Mouse (Mus musculus) hindbrain, embryonic 11.5 days (tissue): ENCODE measurements around the gene Sept9. TPM values are rescaled to one million over a fixed set of nuclear protein-coding genes. Genes with fewer than 3 reads are reported as not detected.

Source experiments
- ATAC-seq: fragments of 200-750 bp; cut with Nextera tagmentation; 2 replicates; pipeline ENCODE4 v1.8.0; 2017; ENCODE audit warnings: mild to moderate bottlenecking, moderate TSS enrichment, moderate library complexity; ENCODE audit not compliant: low FRiP score
- DNase-seq: peaks from one replicate; pipeline ENCODE4 v3.0.0-alpha.2; 2015; ENCODE audit warnings: low spot score
- H3K27ac ChIP-seq: fragments of 300-500 bp; sonication (generic); 2 replicates; pipeline ENCODE4 v1.5.1; 2014; ENCODE audit warnings: mild to moderate bottlenecking, low read depth, low read length
- H3K27me3 ChIP-seq: fragments of 300-500 bp; sonication (generic); 2 replicates; pipeline ENCODE4 v1.6.1; 2014; ENCODE audit warnings: mild to moderate bottlenecking, low read length, moderate library complexity, mixed read lengths; ENCODE audit not compliant: control insufficient read depth, insufficient read depth
- H3K36me3 ChIP-seq: fragments of 300-500 bp; sonication (generic); 2 replicates; pipeline ENCODE4 v1.6.1; 2014; ENCODE audit warnings: mild to moderate bottlenecking, low read length, moderate library complexity, mixed read lengths; ENCODE audit not compliant: control insufficient read depth, insufficient read depth
- H3K4me1 ChIP-seq: fragments of 300-500 bp; sonication (generic); replicated peaks from 2 replicates; pipeline ENCODE4 v1.6.1; 2014; ENCODE audit warnings: low read length, mixed read lengths; ENCODE audit not compliant: control insufficient read depth, insufficient read depth
- H3K4me2 ChIP-seq: fragments of 300-500 bp; sonication (generic); replicated peaks from 2 replicates; pipeline ENCODE4 v1.6.1; 2014; ENCODE audit warnings: mild to moderate bottlenecking, low read depth, low read length
- H3K4me3 ChIP-seq: fragments of 300-500 bp; sonication (generic); 2 replicates; pipeline ENCODE4 v1.5.1; 2014; ENCODE audit warnings: low read depth, low read length
- H3K9ac ChIP-seq: fragments of 300-500 bp; sonication (generic); 2 replicates; pipeline ENCODE4 v1.6.1; 2014; ENCODE audit warnings: low read depth, low read length
- H3K9me3 ChIP-seq: fragments of 300-500 bp; sonication (generic); 2 replicates; pipeline ENCODE4 v1.6.1; 2016; ENCODE audit warnings: low read length; ENCODE audit not compliant: control insufficient read depth
- WGBS: fragments of 180-500 bp; shearing (Covaris S2); extraction: QIAGEN DNeasy Blood & Tissue Kit; methylation state at CpG from one replicate; pipeline ENCODE4 v1.1.7; 2014; 5-methylcytosine and 5-hydroxymethylcytosine counted together
- polyA plus RNA-seq: library from polyadenylated mRNA; unstranded; fragments of >200 nt; fragmentation: Nextera tagmentation; extraction: Ambion mirVana; gene quantifications from 2 replicates; pipeline ENCODE4 v1.2.1, GENCODE M21; 2014

The Sept9 gene
- polyA plus RNA-seq, 1 experiment from 2014 or later = 126 TPM

GRCm38 (mm10) chr11:117309108-117309917, 109.9 kb downstream of the Sept9 start:
- no peak overlapping the region for H3K4me3 ChIP-seq
- DNase-seq = no peak
- no peaks in the 10 kb centered on the region for H3K36me3 ChIP-seq
- H3K9me3 ChIP-seq = no peaks in the 10 kb centered on the region
- no peaks in the 10 kb centered on the region; the same call in 1 of the 2 replicates for H3K27me3 ChIP-seq
- H3K27ac ChIP-seq = peak overlapping the region; percentile 54; the same call in 1 of the 2 replicates
- ATAC-seq = no peak
- no peak overlapping the region for H3K4me2 ChIP-seq
- peaks cover 2% of the 10 kb centered on the region; the same call in 1 of the 2 replicates for H3K4me1 ChIP-seq
- 65% methylated on average over 17 of the region's 17 CpGs for WGBS
- H3K9ac ChIP-seq = no peak overlapping the region

GRCm38 (mm10) chr11:117309918-117310287, 110.4 kb downstream of the Sept9 start:
- Histone ChIP-seq H3K9ac (no peak overlapping the region), H3K27me3 (no peaks in the 10 kb centered on the region; the same call in 1 of the 2 replicates), H3K4me3 (no peak overlapping the region), H3K27ac (no peak overlapping the region), H3K4me1 (peaks cover 2% of the 10 kb centered on the region; the same call in 1 of the 2 replicates), H3K4me2 (no peak overlapping the region), H3K9me3 (no peaks in the 10 kb centered on the region), H3K36me3 (no peaks in the 10 kb centered on the region)
- 77% methylated on average over 3 of the region's 3 CpGs for WGBS
- ATAC-seq (no peak), DNase-seq (no peak)

DNA sequence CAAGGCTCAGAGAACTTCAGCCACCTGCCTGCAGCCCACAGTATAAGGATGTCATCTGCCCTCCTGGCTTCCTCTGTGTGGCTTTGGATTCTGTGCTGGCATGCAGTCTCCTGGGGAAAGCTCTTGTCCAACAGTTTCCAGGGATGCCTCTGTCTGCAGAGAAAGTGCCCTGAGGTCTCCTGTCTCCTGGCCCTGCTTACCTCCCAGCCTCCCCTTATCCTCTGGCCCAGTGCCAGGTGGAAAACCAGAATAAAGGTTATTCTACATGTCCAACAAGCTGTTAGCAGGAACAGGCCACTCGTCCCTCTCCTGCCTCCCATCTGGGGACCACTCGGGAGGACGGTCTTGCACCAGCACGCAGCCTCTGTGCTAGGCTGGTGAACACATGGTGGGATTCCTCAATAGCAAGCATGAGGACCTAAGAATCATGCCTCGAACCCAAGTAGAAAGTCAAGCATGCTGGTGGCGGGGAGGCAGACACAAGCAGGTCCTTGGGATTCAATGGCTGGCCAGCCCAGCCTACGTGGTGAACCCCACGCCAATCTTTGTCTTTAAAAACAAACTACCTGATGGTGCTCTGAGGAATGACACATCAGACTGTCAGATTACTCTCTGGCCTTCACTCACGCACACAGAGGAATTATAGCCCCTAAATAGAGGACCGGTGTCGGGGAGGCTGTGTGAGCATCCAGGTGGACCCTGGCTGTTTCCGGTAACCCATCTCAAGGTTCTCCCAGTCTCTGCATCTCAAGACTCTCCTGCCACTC, 111.1 kb downstream of the Sept9 start:
- Histone ChIP-seq H3K9me3 (no peaks in the 10 kb centered on the region), H3K9ac (no peak overlapping the region), H3K4me2 (no peak overlapping the region), H3K27ac (no peak overlapping the region), H3K36me3 (no peaks in the 10 kb centered on the region), H3K27me3 (no peaks in the 10 kb centered on the region; the same call in 1 of the 2 replicates), H3K4me3 (no peak overlapping the region), H3K4me1 (peaks cover 2% of the 10 kb centered on the region; the same call in 1 of the 2 replicates)
- DNase-seq (no peak), ATAC-seq (no peak)
- 87% methylated on average over 12 of the region's 12 CpGs for WGBS

- Histone ChIP-seq H3K4me3 (no peak overlapping the region), H3K4me1 (peaks cover 2% of the 10 kb centered on the region; the same call in 1 of the 2 replicates), H3K9me3 (no peaks in the 10 kb centered on the region), H3K27me3 (no peaks in the 10 kb centered on the region; the same call in 1 of the 2 replicates), H3K9ac (no peak overlapping the region), H3K4me2 (no peak overlapping the region), H3K27ac (no peak overlapping the region), H3K36me3 (no peaks in the 10 kb centered on the region)
- WGBS = 83% methylated on average over 15 of the region's 15 CpGs
- ATAC-seq = no peak
- DNase-seq = no peak
Observed at GRCm38 (mm10) chr11:117311127-117311800, 111.8 kb downstream of the Sept9 start.

- no peak overlapping the region for H3K4me3 ChIP-seq
- 0 out of 2 replicates have a peak overlapping the region, but pooled peaks have one; percentile 30 for H3K27ac ChIP-seq
- H3K27me3 ChIP-seq = no peaks in the 10 kb centered on the region; the same call in 1 of the 2 replicates
- no peak overlapping the region for H3K4me2 ChIP-seq
- 74% methylated on average over 23 of the region's 23 CpGs for WGBS
- ATAC-seq (no peak), DNase-seq (no peak)
- H3K9me3 ChIP-seq = no peaks in the 10 kb centered on the region
- no peak overlapping the region for H3K9ac ChIP-seq
- H3K36me3 ChIP-seq = no peaks in the 10 kb centered on the region
- peaks cover 10% of the 10 kb centered on the region for H3K4me1 ChIP-seq
Observed at GRCm38 (mm10) chr11:117312028-117312901, 112.8 kb downstream of the Sept9 start.

DNA sequence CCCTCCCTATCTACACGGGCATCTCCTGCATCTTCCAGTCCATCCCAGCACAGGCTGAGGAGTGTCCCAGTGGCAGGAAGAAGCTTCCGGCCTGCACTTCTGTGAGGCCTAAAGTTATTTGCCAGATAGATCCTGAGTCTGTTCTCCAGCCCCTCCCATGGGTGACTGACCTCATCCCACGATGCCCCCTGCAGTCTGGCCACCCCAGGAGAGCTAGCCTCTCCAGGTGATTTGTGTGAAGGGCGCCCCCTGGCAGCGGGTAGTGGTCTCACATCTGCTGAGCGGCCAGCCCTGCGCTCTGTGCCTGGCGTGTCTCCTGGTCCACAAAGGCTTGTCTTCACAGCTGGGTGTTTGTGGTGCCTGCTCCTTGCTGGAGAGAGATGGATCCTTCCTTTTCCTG, 113.5 kb downstream of the Sept9 start:
- Histone ChIP-seq H3K36me3 (no peaks in the 10 kb centered on the region), H3K4me1 (peaks cover 17% of the 10 kb centered on the region), H3K9me3 (no peaks in the 10 kb centered on the region), H3K4me3 (no peak overlapping the region), H3K27ac (no peak overlapping the region), H3K9ac (no peak overlapping the region), H3K4me2 (no peak overlapping the region), H3K27me3 (no peaks in the 10 kb centered on the region; the same call in 1 of the 2 replicates)
- ATAC-seq (no peak), DNase-seq (peak; percentile 62)
- 33% methylated on average over 8 of the region's 8 CpGs for WGBS

- no peaks in the 10 kb centered on the region for H3K36me3 ChIP-seq
- H3K9me3 ChIP-seq = no peaks in the 10 kb centered on the region
- DNase-seq (no peak), ATAC-seq (no peak)
- H3K4me2 ChIP-seq = no peak overlapping the region
- no peaks in the 10 kb centered on the region; the same call in 1 of the 2 replicates for H3K27me3 ChIP-seq
- H3K4me3 ChIP-seq = no peak overlapping the region
- H3K4me1 ChIP-seq = peaks cover 20% of the 10 kb centered on the region
- H3K27ac ChIP-seq = no peak overlapping the region
- 85% methylated on average over 7 of the region's 7 CpGs for WGBS
- H3K9ac ChIP-seq = no peak overlapping the region
Observed at GRCm38 (mm10) chr11:117313446-117313845, 114.0 kb downstream of the Sept9 start.

DNA sequence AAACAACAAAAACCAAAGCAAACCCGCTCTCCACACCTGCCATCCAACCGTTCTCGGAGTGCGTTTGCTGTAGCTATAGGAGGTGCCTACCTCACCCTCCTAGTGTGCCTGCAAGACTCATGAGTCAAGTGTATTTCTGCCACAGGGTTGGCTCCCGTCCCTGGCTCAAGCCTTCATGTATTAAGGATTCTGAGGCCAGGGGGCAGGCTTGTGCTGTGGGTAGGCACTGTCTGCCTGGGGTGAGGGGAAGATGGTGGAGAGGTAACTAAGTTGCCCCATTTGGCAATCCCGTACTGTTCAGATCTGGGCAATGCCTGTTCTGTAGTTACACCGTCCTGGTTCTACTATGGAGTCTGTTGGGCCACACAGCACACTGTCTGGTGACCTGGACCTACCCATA, 114.6 kb downstream of the Sept9 start:
- no peak overlapping the region for H3K4me3 ChIP-seq
- WGBS = 93% methylated on average over 7 of the region's 7 CpGs
- H3K4me2 ChIP-seq = no peak overlapping the region
- ATAC-seq (no peak), DNase-seq (no peak)
- no peaks in the 10 kb centered on the region; the same call in 1 of the 2 replicates for H3K27me3 ChIP-seq
- no peaks in the 10 kb centered on the region for H3K9me3 ChIP-seq
- 0 out of 2 replicates have a peak overlapping the region, but pooled peaks have one; percentile 10 for H3K27ac ChIP-seq
- H3K4me1 ChIP-seq = peaks cover 24% of the 10 kb centered on the region
- no peaks in the 10 kb centered on the region for H3K36me3 ChIP-seq
- H3K9ac ChIP-seq = no peak overlapping the region
